Mouse (Mus musculus) intestine, embryonic 15.5 days (tissue): ENCODE data around the gene Olfr655. TPM values are rescaled to one million over a fixed set of nuclear protein-coding genes. Genes with fewer than 3 reads are reported as not detected.

ENCODE experiments used
- ATAC-seq: fragments of 200-750 bp; cut with Nextera tagmentation; 2 replicates; pipeline ENCODE4 v1.8.0; 2017; ENCODE audit warnings: moderate TSS enrichment, moderate library complexity
- H3K27ac ChIP-seq: fragments of 300-500 bp; sonication (generic); 2 replicates; pipeline ENCODE4 v1.5.1; 2015; ENCODE audit warnings: mild to moderate bottlenecking, inconsistent platforms
- H3K27me3 ChIP-seq: fragments of 300-500 bp; sonication (generic); replicated peaks from 2 replicates; pipeline ENCODE4 v1.6.1; 2015; ENCODE audit warnings: inconsistent platforms
- H3K36me3 ChIP-seq: fragments of 300-500 bp; sonication (generic); 2 replicates; pipeline ENCODE4 v1.6.1; 2015; ENCODE audit warnings: inconsistent platforms
- H3K4me1 ChIP-seq: fragments of 300-500 bp; sonication (generic); replicated peaks from 2 replicates; pipeline ENCODE4 v1.6.1; 2015; ENCODE audit warnings: inconsistent platforms
- H3K4me2 ChIP-seq: fragments of 300-500 bp; sonication (generic); replicated peaks from 2 replicates; pipeline ENCODE4 v1.6.1; 2015; ENCODE audit warnings: mild to moderate bottlenecking, inconsistent platforms
- H3K4me3 ChIP-seq: fragments of 300-500 bp; sonication (generic); replicated peaks from 2 replicates; pipeline ENCODE4 v1.5.1; 2015; ENCODE audit warnings: inconsistent platforms
- H3K9ac ChIP-seq: fragments of 300-500 bp; sonication (generic); 2 replicates; pipeline ENCODE4 v1.6.1; 2015; ENCODE audit warnings: inconsistent platforms
- H3K9me3 ChIP-seq: fragments of 300-500 bp; sonication (generic); 2 replicates; pipeline ENCODE4 v1.6.1; 2016; ENCODE audit warnings: inconsistent platforms
- WGBS: fragments of 180-500 bp; shearing (Covaris S2); methylation state at CpG from one replicate; pipeline ENCODE4 v1.1.7; 2015; 5-methylcytosine and 5-hydroxymethylcytosine counted together
- polyA plus RNA-seq: library from polyadenylated mRNA; unstranded; fragments of >200 nt; fragmentation: Nextera tagmentation; extraction: Ambion mirVana; gene quantifications from 2 replicates; pipeline ENCODE4 v1.2.1, GENCODE M21; 2015

Gene Olfr655
- polyA plus RNA-seq = not detected in 2 replicates

- no peaks in the 10 kb centered on the region for H3K4me1 ChIP-seq
- H3K27ac ChIP-seq = no peak within 1 kb of the TSS
- ATAC-seq = no peak
- H3K4me3 ChIP-seq = no peak within 1 kb of the TSS
- H3K9me3 ChIP-seq = no peaks in the 10 kb centered on the region
- whole genome bisulfite sequencing = 87% methylated on average over 2 of the region's 2 CpGs
- H3K4me2 ChIP-seq = no peak within 1 kb of the TSS
- H3K9ac ChIP-seq = no peak within 1 kb of the TSS
- H3K36me3 ChIP-seq = no peaks in the 10 kb centered on the region
- no peaks in the 10 kb centered on the region for H3K27me3 ChIP-seq
Measured at GRCm38 (mm10) chr7:104601679-104602078, at the start of gene Olfr655. TSS of gene Olfr655 (minus strand) at chr7:104601779.

- 19% methylated on average over 21 of the region's 22 CpGs for WGBS
- H3K4me3 ChIP-seq = peak within 1 kb of the TSS; percentile 18; the same call in 1 of the 2 replicates
- H3K27me3 ChIP-seq = no peaks in the 10 kb centered on the region
- H3K4me1 ChIP-seq = no peaks in the 10 kb centered on the region
- H3K9ac ChIP-seq = no peak within 1 kb of the TSS
- H3K36me3 ChIP-seq = no peaks in the 10 kb centered on the region
- ATAC-seq = peak; percentile 90
- H3K4me2 ChIP-seq = peak within 1 kb of the TSS; percentile 52
- H3K9me3 ChIP-seq = no peaks in the 10 kb centered on the region
- no peak within 1 kb of the TSS for H3K27ac ChIP-seq
Measured at GRCm38 (mm10) chr7:104646841-104647482, 45.4 kb upstream of the Olfr655 start, which contains the start of gene Olfr658. TSS of gene Olfr658 (minus strand) at chr7:104647305.

GRCm38 (mm10) chr7:104624494-104624893 lies 22.9 kb upstream of the Olfr655 start, which contains the start of gene Olfr657:
TSS of gene Olfr657 (plus strand) at chr7:104624794.
- Histone ChIP-seq H3K9me3 (no peaks in the 10 kb centered on the region), H3K4me1 (no peaks in the 10 kb centered on the region), H3K27ac (no peak within 1 kb of the TSS), H3K4me3 (no peak within 1 kb of the TSS), H3K9ac (no peak within 1 kb of the TSS), H3K36me3 (no peaks in the 10 kb centered on the region), H3K4me2 (no peak within 1 kb of the TSS), H3K27me3 (no peaks in the 10 kb centered on the region)
- no peak for ATAC-seq

GRCm38 (mm10) chr7:104613655-104614054 lies 12.1 kb upstream of the Olfr655 start, which contains the start of gene Olfr656:
TSS of gene Olfr656 (plus strand) at chr7:104613955.
- Histone ChIP-seq H3K27ac (no peak within 1 kb of the TSS), H3K27me3 (no peaks in the 10 kb centered on the region), H3K4me2 (no peak within 1 kb of the TSS), H3K9ac (no peak within 1 kb of the TSS), H3K36me3 (no peaks in the 10 kb centered on the region), H3K4me1 (no peaks in the 10 kb centered on the region), H3K4me3 (no peak within 1 kb of the TSS), H3K9me3 (no peaks in the 10 kb centered on the region)
- no peak for ATAC-seq
- 74% methylated on average over 4 of the region's 4 CpGs for WGBS

- H3K27ac ChIP-seq = no peak overlapping the region
- H3K27me3 ChIP-seq = no peaks in the 10 kb centered on the region
- H3K36me3 ChIP-seq = no peaks in the 10 kb centered on the region
- H3K4me3 ChIP-seq = no peak overlapping the region
- no peak overlapping the region for H3K9ac ChIP-seq
- ATAC-seq = no peak
- no peaks in the 10 kb centered on the region for H3K9me3 ChIP-seq
- no peak overlapping the region for H3K4me2 ChIP-seq
- no peaks in the 10 kb centered on the region for H3K4me1 ChIP-seq
Measured at GRCm38 (mm10) chr7:104604727-104605126, 3.1 kb upstream of the Olfr655 start.

- WGBS = 6% methylated on average over 3 of the region's 3 CpGs
Measured at GRCm38 (mm10) chr7:104603173-104603572, 1.6 kb upstream of the Olfr655 start.

GRCm38 (mm10) chr7:104588274-104588673 lies 13.3 kb downstream of the Olfr655 start:
- H3K9ac ChIP-seq = no peak overlapping the region
- H3K4me2 ChIP-seq = no peak overlapping the region
- no peaks in the 10 kb centered on the region for H3K9me3 ChIP-seq
- 93% methylated on average over 5 of the region's 5 CpGs for WGBS
- ATAC-seq = no peak
- no peak overlapping the region for H3K4me3 ChIP-seq
- no peaks in the 10 kb centered on the region for H3K4me1 ChIP-seq
- H3K27ac ChIP-seq = no peak overlapping the region
- H3K36me3 ChIP-seq = no peaks in the 10 kb centered on the region
- no peaks in the 10 kb centered on the region for H3K27me3 ChIP-seq

More at GRCm38 (mm10) chr7:104603173-104603572, 1.6 kb upstream of the Olfr655 start:
- H3K4me2 ChIP-seq = no peak overlapping the region
- no peaks in the 10 kb centered on the region for H3K27me3 ChIP-seq
- H3K4me3 ChIP-seq = no peak overlapping the region
- H3K9ac ChIP-seq = no peak overlapping the region
- no peak overlapping the region for H3K27ac ChIP-seq
- no peaks in the 10 kb centered on the region for H3K4me1 ChIP-seq
- no peaks in the 10 kb centered on the region for H3K36me3 ChIP-seq
- no peaks in the 10 kb centered on the region for H3K9me3 ChIP-seq
- no peak for ATAC-seq

- Histone ChIP-seq H3K4me3 (no peak within 1 kb of the TSS), H3K9ac (no peak within 1 kb of the TSS), H3K27ac (no peak within 1 kb of the TSS), H3K9me3 (no peaks in the 10 kb centered on the region), H3K27me3 (no peaks in the 10 kb centered on the region), H3K4me2 (no peak within 1 kb of the TSS), H3K4me1 (no peaks in the 10 kb centered on the region), H3K36me3 (no peaks in the 10 kb centered on the region)
- no peak for ATAC-seq
- WGBS = 80% methylated on average over 4 of the region's 4 CpGs
Measured at GRCm38 (mm10) chr7:104586725-104587124, 14.9 kb downstream of the Olfr655 start, which contains the start of gene Olfr654. TSS of gene Olfr654 (plus strand) at chr7:104587025.

- Histone ChIP-seq H3K4me3 (no peak overlapping the region), H3K9me3 (no peaks in the 10 kb centered on the region), H3K36me3 (no peaks in the 10 kb centered on the region), H3K4me1 (no peaks in the 10 kb centered on the region), H3K9ac (no peak overlapping the region), H3K27ac (no peak overlapping the region), H3K27me3 (no peaks in the 10 kb centered on the region), H3K4me2 (no peak overlapping the region)
- ATAC-seq = peak; percentile 76
- WGBS = 67% methylated on average over 4 of the region's 4 CpGs
Measured at GRCm38 (mm10) chr7:104581429-104581828, 20.1 kb downstream of the Olfr655 start.

- no peak overlapping the region for H3K4me2 ChIP-seq
- no peaks in the 10 kb centered on the region for H3K36me3 ChIP-seq
- no peak overlapping the region for H3K27ac ChIP-seq
- no peaks in the 10 kb centered on the region for H3K27me3 ChIP-seq
- no peak overlapping the region for H3K4me3 ChIP-seq
- no peak overlapping the region for H3K9ac ChIP-seq
- no peaks in the 10 kb centered on the region for H3K9me3 ChIP-seq
- H3K4me1 ChIP-seq = no peaks in the 10 kb centered on the region
- ATAC-seq = peak; percentile 89
- WGBS = 80% methylated on average over 4 of the region's 4 CpGs
Measured at GRCm38 (mm10) chr7:104580846-104581245, 20.7 kb downstream of the Olfr655 start.

GRCm38 (mm10) chr7:104577014-104577413 lies 24.6 kb downstream of the Olfr655 start, which contains the start of gene Olfr653:
TSS of gene Olfr653 (plus strand) at chr7:104577314.
- no peaks in the 10 kb centered on the region for H3K4me1 ChIP-seq
- H3K4me2 ChIP-seq = no peak within 1 kb of the TSS
- no peaks in the 10 kb centered on the region for H3K36me3 ChIP-seq
- no peak within 1 kb of the TSS for H3K4me3 ChIP-seq
- no peak within 1 kb of the TSS for H3K9ac ChIP-seq
- ATAC-seq = no peak
- no peaks in the 10 kb centered on the region for H3K9me3 ChIP-seq
- no peak within 1 kb of the TSS for H3K27ac ChIP-seq
- no peaks in the 10 kb centered on the region for H3K27me3 ChIP-seq
- 74% methylated on average over 2 of the region's 2 CpGs for WGBS

GRCm38 (mm10) chr7:104560601-104561000 lies 41.0 kb downstream of the Olfr655 start, which contains the start of gene Olfr652:
TSS of gene Olfr652 (plus strand) at chr7:104560901.
- no peak for ATAC-seq
- no peaks in the 10 kb centered on the region for H3K36me3 ChIP-seq

GRCm38 (mm10) chr7:104552700-104553099 lies 48.9 kb downstream of the Olfr655 start:
- Histone ChIP-seq H3K4me1 (no peaks in the 10 kb centered on the region), H3K9me3 (no peaks in the 10 kb centered on the region), H3K9ac (no peak overlapping the region), H3K4me2 (no peak overlapping the region), H3K27ac (no peak overlapping the region), H3K4me3 (no peak overlapping the region), H3K27me3 (no peaks in the 10 kb centered on the region), H3K36me3 (no peaks in the 10 kb centered on the region)
- ATAC-seq = no peak
- 74% methylated on average over 1 of the region's 1 CpGs for WGBS

More at GRCm38 (mm10) chr7:104560601-104561000, 41.0 kb downstream of the Olfr655 start, which contains the start of gene Olfr652:
- H3K9me3 ChIP-seq = no peaks in the 10 kb centered on the region
- H3K4me1 ChIP-seq = no peaks in the 10 kb centered on the region
- no peak within 1 kb of the TSS for H3K4me2 ChIP-seq
- no peak within 1 kb of the TSS for H3K27ac ChIP-seq
- no peak within 1 kb of the TSS for H3K4me3 ChIP-seq
- no peaks in the 10 kb centered on the region for H3K27me3 ChIP-seq
- H3K9ac ChIP-seq = no peak within 1 kb of the TSS
